Mouse (Mus musculus) hindbrain, embryonic 16.5 days (tissue): ENCODE results near the gene AI182371. TPM values are rescaled to one million over a fixed set of nuclear protein-coding genes. Genes with fewer than 3 reads are reported as not detected.

Experiments
- ATAC-seq: fragments of 200-750 bp; cut with Nextera tagmentation; 2 replicates; pipeline ENCODE4 v1.8.0; 2017; ENCODE audit warnings: moderate TSS enrichment, moderate library complexity
- H3K27ac ChIP-seq: fragments of 300-500 bp; sonication (generic); 2 replicates; pipeline ENCODE4 v1.5.1; 2014; ENCODE audit warnings: low read depth, mild to moderate bottlenecking, control low read depth, low read length, moderate library complexity
- H3K27me3 ChIP-seq: fragments of 300-500 bp; sonication (generic); replicated peaks from 2 replicates; pipeline ENCODE4 v1.6.1; 2014; ENCODE audit warnings: low read length; ENCODE audit not compliant: control insufficient read depth, insufficient read depth
- H3K36me3 ChIP-seq: fragments of 300-500 bp; sonication (generic); 2 replicates; pipeline ENCODE4 v1.6.1; 2014; ENCODE audit warnings: mild to moderate bottlenecking, low read length, moderate library complexity, mixed read lengths; ENCODE audit not compliant: control insufficient read depth, insufficient read depth
- H3K4me1 ChIP-seq: fragments of 300-500 bp; sonication (generic); 2 replicates; pipeline ENCODE4 v1.6.1; 2014; ENCODE audit warnings: low read depth, low read length; ENCODE audit not compliant: control insufficient read depth, insufficient read depth
- H3K4me2 ChIP-seq: fragments of 300-500 bp; sonication (generic); 2 replicates; pipeline ENCODE4 v1.6.1; 2014; ENCODE audit warnings: mild to moderate bottlenecking, low read length, control low read depth, moderate library complexity
- H3K4me3 ChIP-seq: fragments of 300-500 bp; sonication (generic); 2 replicates; pipeline ENCODE4 v1.5.1; 2014; ENCODE audit warnings: mild to moderate bottlenecking, low read length, control low read depth, moderate library complexity
- H3K9ac ChIP-seq: fragments of 300-500 bp; sonication (generic); 2 replicates; pipeline ENCODE4 v1.6.1; 2014; ENCODE audit warnings: low read depth, mild to moderate bottlenecking, control low read depth, low read length, moderate library complexity
- H3K9me3 ChIP-seq: fragments of 300-500 bp; sonication (generic); 2 replicates; pipeline ENCODE4 v1.6.1; 2014; ENCODE audit warnings: mild to moderate bottlenecking, low read length, moderate library complexity; ENCODE audit not compliant: control insufficient read depth
- WGBS: fragments of 180-500 bp; shearing (Covaris S2); extraction: QIAGEN DNeasy Blood & Tissue Kit; methylation state at CpG from one replicate; pipeline ENCODE4 v1.1.7; 2014; 5-methylcytosine and 5-hydroxymethylcytosine counted together
- polyA plus RNA-seq: library from polyadenylated mRNA; unstranded; fragments of >200 nt; fragmentation: Nextera tagmentation; extraction: Ambion mirVana; gene quantifications from 2 replicates; pipeline ENCODE4 v1.2.1, GENCODE M21; 2015

The AI182371 gene
- polyA plus RNA-seq, 1 experiment from 2014 or later, result 0.60 TPM

- no peaks in the 10 kb centered on the region for H3K4me1 ChIP-seq
- 78% methylated on average over 4 of the region's 4 CpGs for WGBS
- H3K36me3 ChIP-seq, result no peaks in the 10 kb centered on the region
- H3K4me2 ChIP-seq, result no peak overlapping the region
- no peaks in the 10 kb centered on the region for H3K9me3 ChIP-seq
- H3K27ac ChIP-seq, result no peak overlapping the region
- H3K4me3 ChIP-seq, result no peak overlapping the region
- no peaks in the 10 kb centered on the region for H3K27me3 ChIP-seq
- no peak overlapping the region for H3K9ac ChIP-seq
- ATAC-seq, result no peak
These were observed 13.9 kb downstream of the AI182371 start for GRCm38 (mm10) chr2:35087418-35087817.

- Histone ChIP-seq H3K4me2 (no peak overlapping the region), H3K36me3 (no peaks in the 10 kb centered on the region), H3K4me1 (no peaks in the 10 kb centered on the region), H3K9me3 (no peaks in the 10 kb centered on the region), H3K4me3 (no peak overlapping the region), H3K9ac (no peak overlapping the region), H3K27me3 (no peaks in the 10 kb centered on the region), H3K27ac (no peak overlapping the region)
- WGBS, result 66% methylated on average over 6 of the region's 6 CpGs
- no peak for ATAC-seq
These were observed 22.2 kb downstream of the AI182371 start for GRCm38 (mm10) chr2:35079166-35079565.

- no peak for ATAC-seq
- no peaks in the 10 kb centered on the region for H3K9me3 ChIP-seq
These were observed 27.0 kb downstream of the AI182371 start for GRCm38 (mm10) chr2:35074328-35074727.

GRCm38 (mm10) chr2:35072547-35072946 is 28.8 kb downstream of the AI182371 start:
- no peaks in the 10 kb centered on the region for H3K4me1 ChIP-seq
- no peak overlapping the region for H3K4me2 ChIP-seq
- WGBS, result 64% methylated on average over 2 of the region's 2 CpGs
- no peak overlapping the region for H3K9ac ChIP-seq
- no peak overlapping the region for H3K27ac ChIP-seq
- H3K27me3 ChIP-seq, result no peaks in the 10 kb centered on the region
- H3K9me3 ChIP-seq, result no peaks in the 10 kb centered on the region
- ATAC-seq, result no peak
- no peak overlapping the region for H3K4me3 ChIP-seq
- no peaks in the 10 kb centered on the region for H3K36me3 ChIP-seq

More at GRCm38 (mm10) chr2:35074328-35074727, 27.0 kb downstream of the AI182371 start:
- Histone ChIP-seq H3K27me3 (no peaks in the 10 kb centered on the region), H3K27ac (no peak overlapping the region), H3K4me3 (no peak overlapping the region), H3K4me1 (no peaks in the 10 kb centered on the region), H3K36me3 (no peaks in the 10 kb centered on the region), H3K9ac (no peak overlapping the region), H3K4me2 (no peak overlapping the region)
- WGBS, result 86% methylated on average over 3 of the region's 3 CpGs

- H3K36me3 ChIP-seq, result no peaks in the 10 kb centered on the region
- no peak overlapping the region for H3K9ac ChIP-seq
- H3K27ac ChIP-seq, result no peak overlapping the region
- H3K27me3 ChIP-seq, result no peaks in the 10 kb centered on the region
- no peak overlapping the region for H3K4me2 ChIP-seq
- H3K9me3 ChIP-seq, result no peaks in the 10 kb centered on the region
- no peak for ATAC-seq
- no peaks in the 10 kb centered on the region for H3K4me1 ChIP-seq
- no peak overlapping the region for H3K4me3 ChIP-seq
- 82% methylated on average over 4 of the region's 4 CpGs for WGBS
These were observed 31.1 kb downstream of the AI182371 start for GRCm38 (mm10) chr2:35070275-35070674.

GRCm38 (mm10) chr2:35069124-35069523 is 32.2 kb downstream of the AI182371 start:
- WGBS, result 91% methylated on average over 1 of the region's 1 CpGs

GRCm38 (mm10) chr2:35067117-35067516 is 34.2 kb downstream of the AI182371 start:
- Histone ChIP-seq H3K36me3 (no peaks in the 10 kb centered on the region), H3K4me3 (no peak overlapping the region), H3K27ac (no peak overlapping the region), H3K9me3 (no peaks in the 10 kb centered on the region), H3K27me3 (no peaks in the 10 kb centered on the region), H3K4me1 (no peaks in the 10 kb centered on the region), H3K4me2 (no peak overlapping the region), H3K9ac (no peak overlapping the region)
- ATAC-seq, result no peak
- 91% methylated on average over 11 of the region's 11 CpGs for WGBS

More at GRCm38 (mm10) chr2:35069124-35069523, 32.2 kb downstream of the AI182371 start:
- H3K36me3 ChIP-seq, result no peaks in the 10 kb centered on the region
- no peaks in the 10 kb centered on the region for H3K4me1 ChIP-seq
- no peak overlapping the region for H3K9ac ChIP-seq
- no peak overlapping the region for H3K4me3 ChIP-seq
- H3K4me2 ChIP-seq, result no peak overlapping the region
- H3K27me3 ChIP-seq, result no peaks in the 10 kb centered on the region
- ATAC-seq, result no peak
- no peak overlapping the region for H3K27ac ChIP-seq
- no peaks in the 10 kb centered on the region for H3K9me3 ChIP-seq

GRCm38 (mm10) chr2:35066525-35067082 is 34.7 kb downstream of the AI182371 start:
- no peaks in the 10 kb centered on the region for H3K36me3 ChIP-seq
- H3K9ac ChIP-seq, result no peak overlapping the region
- H3K4me1 ChIP-seq, result no peaks in the 10 kb centered on the region
- no peak overlapping the region for H3K4me3 ChIP-seq
- H3K27ac ChIP-seq, result no peak overlapping the region
- no peaks in the 10 kb centered on the region for H3K9me3 ChIP-seq
- no peak overlapping the region for H3K4me2 ChIP-seq
- no peaks in the 10 kb centered on the region for H3K27me3 ChIP-seq
- WGBS, result 90% methylated on average over 13 of the region's 13 CpGs
- ATAC-seq, result no peak

GRCm38 (mm10) chr2:35063333-35064030 is 37.9 kb downstream of the AI182371 start:
- H3K4me1 ChIP-seq, result no peaks in the 10 kb centered on the region
- WGBS, result 90% methylated on average over 6 of the region's 6 CpGs
- H3K27me3 ChIP-seq, result no peaks in the 10 kb centered on the region
- no peak overlapping the region for H3K4me3 ChIP-seq
- no peak for ATAC-seq
- H3K9ac ChIP-seq, result no peak overlapping the region
- H3K27ac ChIP-seq, result no peak overlapping the region
- no peaks in the 10 kb centered on the region for H3K36me3 ChIP-seq
- H3K9me3 ChIP-seq, result no peaks in the 10 kb centered on the region
- H3K4me2 ChIP-seq, result no peak overlapping the region
